In genomic region chr8:11461847-11462246, GRCm38 (mm10) we compare ENCODE assay signal across 16 mouse cellular contexts. TPM values are rescaled to one million over a fixed set of nuclear protein-coding genes. Genes with fewer than 3 reads are reported as not detected.
A peak's percentile ranks its signal among the peaks of the same experiment; 100 is the strongest.
DNase-seq lines count a peak whose midpoint lies in the region; ATAC-seq and TF ChIP-seq lines count a peak whose summit lies in the region.
"Had no signal": no experiment of that assay in that cellular context is flagged by ENCODE, and none has a peak within 500 bp of the region (broad histone marks: within the 10 kb centered on the region; RNA-seq: fewer than 3 reads in every experiment).

No protein-coding gene starts in this region.

- no peak overlapping the region for H3K4me3 ChIP-seq in kidney, embryonic 14.5 days (ENCODE audit: low read length)
- H3K4me3 ChIP-seq in CH12.LX (replicated peaks in 1 of 3; ENCODE audit: low read depth in 2 of 3, low read length in 2 of 3, poor library complexity in 1 of 3): peak overlapping the region in 1 of 3 experiments; percentile 19
- H3K4me3 ChIP-seq in layer of hippocampus, adult 2 months: no peak overlapping the region
- H3K4me3 ChIP-seq: embryonic facial prominence, embryonic 15.5 days; midbrain, embryonic 12.5 days; neural tube, embryonic 13.5 days; stomach, embryonic 15.5 days had no signal

- H3K27ac ChIP-seq in kidney, embryonic 14.5 days (ENCODE audit: low read depth, low read length): 0 out of 2 replicates have a peak overlapping the region, but pooled peaks have one; percentile 17
- peak overlapping the region; percentile 7; the same call in 1 of the 2 replicates for H3K27ac ChIP-seq in CH12.LX (ENCODE audit: insufficient read depth, low read depth)
- H3K27ac ChIP-seq in layer of hippocampus, adult 2 months: no peak overlapping the region
- H3K27ac ChIP-seq: embryonic facial prominence, embryonic 15.5 days; hindbrain, embryonic 14.5 days; midbrain, embryonic 12.5 days; neural tube, embryonic 13.5 days; stomach, embryonic 15.5 days had no signal

- no peak for ATAC-seq in kidney, embryonic 14.5 days (ENCODE audit: low FRiP score, low TSS enrichment)

- no peak for TF ChIP-seq CTCF in CH12.LX (conservative IDR thresholded peaks at IDR 0.05 in 1 of 2, IDR thresholded peaks at IDR 0.05 in 1 of 2; ENCODE audit: low read depth in 2 of 2, low read length in 2 of 2)
- no peak for TF ChIP-seq CTCF in layer of hippocampus, adult 2 months (conservative IDR thresholded peaks at IDR 0.05)

- H3K27me3 ChIP-seq in kidney, embryonic 14.5 days (ENCODE audit: control insufficient read depth, insufficient read depth, low read length): no peaks in the 10 kb centered on the region
- no peaks in the 10 kb centered on the region for H3K27me3 ChIP-seq in CH12.LX (replicated peaks)
- H3K27me3 ChIP-seq: embryonic facial prominence, embryonic 15.5 days; midbrain, embryonic 12.5 days; neural tube, embryonic 13.5 days; stomach, embryonic 15.5 days had no signal

- H3K4me1 ChIP-seq in kidney, embryonic 14.5 days (ENCODE audit: control insufficient read depth, insufficient read depth, low read length): peaks cover 22% of the 10 kb centered on the region
- peaks cover 56 to 86% of the 10 kb centered on the region in 2 experiments for H3K4me1 ChIP-seq in CH12.LX (ENCODE audit: control insufficient read depth in 1 of 2, insufficient read depth in 2 of 2)

- H3K36me3 ChIP-seq in kidney, embryonic 14.5 days (ENCODE audit: control insufficient read depth, insufficient read depth, low read length): no peaks in the 10 kb centered on the region
- peaks cover 0 to 11% of the 10 kb centered on the region in 2 experiments for H3K36me3 ChIP-seq in CH12.LX (replicated peaks in 1 of 2; ENCODE audit: control insufficient read depth in 1 of 2, insufficient read depth in 1 of 2, low read length in 1 of 2)
- H3K36me3 ChIP-seq: embryonic facial prominence, embryonic 15.5 days; midbrain, embryonic 12.5 days; neural tube, embryonic 13.5 days; stomach, embryonic 15.5 days had no signal

- no peaks in the 10 kb centered on the region for H3K9me3 ChIP-seq in kidney, embryonic 14.5 days (ENCODE audit: control insufficient read depth, low read length)
- H3K9me3 ChIP-seq in CH12.LX (replicated peaks; ENCODE audit: low read length): peaks cover 10% of the 10 kb centered on the region
- H3K9me3 ChIP-seq: embryonic facial prominence, embryonic 15.5 days; neural tube, embryonic 13.5 days; stomach, embryonic 15.5 days had no signal

- H3K9ac ChIP-seq in kidney, embryonic 14.5 days (ENCODE audit: low read depth, low read length): no peak overlapping the region
- no peak overlapping the region for H3K9ac ChIP-seq in CH12.LX (ENCODE audit: insufficient read depth, low read depth)
- H3K9ac ChIP-seq: embryonic facial prominence, embryonic 15.5 days; hindbrain, embryonic 14.5 days; lung, embryonic 14.5 days; midbrain, embryonic 12.5 days; neural tube, embryonic 13.5 days; stomach, embryonic 15.5 days had no signal

- in situ Hi-C loops in CH12.LX (cut with MboI; ENCODE audit: low pct_ligation_motif_present, low pct_unique_long_range_greater_than_20kb, low sequenced_read_pairs): no loop called here

- dilution Hi-C loops in CH12.LX (cut with MboI; ENCODE audit: extremely low pct_ligation_motif_present, extremely low pct_unique_long_range_greater_than_20kb, low sequenced_read_pairs): no loop called here

- TF ChIP-seq POLR2A in CH12.LX (IDR thresholded peaks at IDR 0.05; ENCODE audit: low read depth, low read length): no peak

- H3K79me2 ChIP-seq in CH12.LX (replicated peaks; ENCODE audit: control insufficient read depth, extremely low read depth, insufficient read depth, poor library complexity, severe bottlenecking): peaks cover 8% of the 10 kb centered on the region

- no peak for DNase-seq in kidney, postnatal 10 days
- no peak for DNase-seq in CH12.LX (ENCODE audit: extremely low read depth)
- peak; percentile 45 to 46 for DNase-seq in adrenal gland, adult 18-20 months (ENCODE audit: low spot score in 2 of 2)
- DNase-seq in cerebellum, adult 8-10 months: peak; percentile 38
- DNase-seq in lung, postnatal 14 days: no peak
- no peak for DNase-seq in ovary, adult 18-20 months (ENCODE audit: low spot score)
- DNase-seq in layer of hippocampus, adult 2 months (ENCODE audit: low spot score in 2 of 2): no peak
- DNase-seq: left cerebral cortex, postnatal 4 days; lung, embryonic 14.5 days; thymus, postnatal 4 days had no signal

- TF ChIP-seq EP300 in CH12.LX (IDR thresholded peaks at IDR 0.05; ENCODE audit: low read length): no peak

- no peak overlapping the region for H3K4me2 ChIP-seq in kidney, embryonic 14.5 days (replicated peaks; ENCODE audit: low read depth, low read length)
- no peak overlapping the region for H3K4me2 ChIP-seq in CH12.LX (ENCODE audit: insufficient read depth, low read depth, poor library complexity, severe bottlenecking)
- H3K4me2 ChIP-seq: embryonic facial prominence, embryonic 15.5 days; hindbrain, embryonic 14.5 days; lung, embryonic 14.5 days; midbrain, embryonic 12.5 days; neural tube, embryonic 13.5 days; stomach, embryonic 15.5 days had no signal

- no peak for TF ChIP-seq RAD21 in CH12.LX (IDR thresholded peaks at IDR 0.05; ENCODE audit: low read depth, low read length)

- WGBS in kidney, embryonic 14.5 days: 52% methylated on average over 2 of the region's 2 CpGs

TF ChIP-seq in CH12.LX, 34 proteins besides CTCF, POLR2A, EP300 and RAD21:
- TF ChIP-seq TCF12 (IDR thresholded peaks at IDR 0.05; ENCODE audit: low read depth, low read length) (no peak), HCFC1 (IDR thresholded peaks at IDR 0.05; ENCODE audit: low read depth, low read length) (no peak), TBP (conservative IDR thresholded peaks at IDR 0.05; ENCODE audit: low read depth, low read length) (no peak), UBTF (IDR thresholded peaks at IDR 0.05; ENCODE audit: low read depth, low read length) (no peak), SMC3 (IDR thresholded peaks at IDR 0.05; ENCODE audit: low read depth, low read length) (no peak)

RNA-seq across cellular contexts. Expression of gene Rab20, which starts 16.7 kb away (rescaled TPM):
- 19.5 TPM in 2 replicates for polyA plus RNA-seq in kidney, embryonic 14.5 days (2014; fragmentation: Nextera tagmentation; extraction: Ambion mirVana)
- 18.2 and 23.2 TPM in 2 replicates for total RNA-seq in CH12.LX (2012; rRNA removed)
- total RNA-seq in CH12.LX (2014; rRNA removed): 19.0 and 22.8 TPM in 2 replicates
- 12.8 and 17.2 TPM in 2 replicates for polyA plus RNA-seq in CH12.LX (2012; ENCODE audit: insufficient read length, low read depth)
- total RNA-seq in adrenal gland, adult 18-20 months (2021): 1 to 10 TPM; 6.9 to 7.5 TPM
- total RNA-seq in layer of hippocampus, adult 2 months (2021): not detected

RNA-seq across cellular contexts. Expression of gene Naxd, which starts 35.5 kb away (rescaled TPM):
- 116 TPM in 2 replicates for polyA plus RNA-seq in kidney, embryonic 14.5 days (2014; fragmentation: Nextera tagmentation; extraction: Ambion mirVana)
- total RNA-seq in CH12.LX (2012; rRNA removed) (57.1 and 59.8 TPM in 2 replicates), CH12.LX (2014; rRNA removed) (39.7 and 40.4 TPM in 2 replicates)
- polyA plus RNA-seq in CH12.LX (2012; ENCODE audit: insufficient read length, low read depth): 50.1 and 52.8 TPM in 2 replicates
- total RNA-seq in adrenal gland, adult 18-20 months (2021): 10 to 100 TPM; 67.0 to 72.6 TPM
- 10 to 100 TPM; 62.7 to 69.0 TPM for total RNA-seq in layer of hippocampus, adult 2 months (2021)

Comparison
In these comparisons a context has a peak if more than half of its experiments do, and no peak if none do; other contexts are left out.
1. DNase-seq: peak in adrenal gland, adult 18-20 months (2 of 2) and cerebellum, adult 8-10 months (single experiment); none in kidney, postnatal 10 days (single experiment), CH12.LX (single experiment), lung, postnatal 14 days (single experiment), ovary, adult 18-20 months (single experiment) and layer of hippocampus, adult 2 months (0 of 2).
2. RNA of gene Rab20, which starts 16.7 kb away (total RNA-seq): 18.2 to 23.2 TPM in CH12.LX and 6.9 to 7.5 TPM in adrenal gland, adult 18-20 months; not detected in layer of hippocampus, adult 2 months; every median in the first group is over 4 times any median in the second.